Mouse (Mus musculus): ENCODE measurements at regions not wholly inside any gene's neighbourhood (a gene's known extent, or its start where the extent isn't known, plus 50 kb on each side); places are given as distances from the start of the nearest gene placed in this dataset.
"Not testable (repeated sequence)": the region's sequence is repeated elsewhere in the genome, so short reads cannot be mapped to it uniquely, and the experiment has no call there.

DNA sequence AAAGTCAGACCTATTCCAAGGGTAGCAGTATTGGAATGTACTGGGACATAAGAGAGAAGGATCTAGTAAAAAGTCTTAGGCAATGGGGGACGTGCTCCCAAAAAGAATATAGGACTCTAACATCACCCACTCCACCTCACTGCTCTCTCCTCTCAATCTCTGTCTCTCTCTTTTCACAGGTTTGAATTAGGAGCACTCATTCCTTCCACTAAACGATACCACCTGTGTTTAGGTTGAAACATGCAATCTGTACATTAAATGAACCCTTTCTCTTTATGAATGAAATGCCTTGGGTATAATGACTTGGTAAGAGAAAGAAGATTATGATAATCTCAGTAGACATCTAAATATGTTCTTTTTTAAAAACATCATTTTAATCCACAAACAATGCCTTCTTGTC lies 129.4 kb downstream of the Zpld1 start:
- in situ Hi-C loops (cut with MboI, MseI), result no loop called here

DNA sequence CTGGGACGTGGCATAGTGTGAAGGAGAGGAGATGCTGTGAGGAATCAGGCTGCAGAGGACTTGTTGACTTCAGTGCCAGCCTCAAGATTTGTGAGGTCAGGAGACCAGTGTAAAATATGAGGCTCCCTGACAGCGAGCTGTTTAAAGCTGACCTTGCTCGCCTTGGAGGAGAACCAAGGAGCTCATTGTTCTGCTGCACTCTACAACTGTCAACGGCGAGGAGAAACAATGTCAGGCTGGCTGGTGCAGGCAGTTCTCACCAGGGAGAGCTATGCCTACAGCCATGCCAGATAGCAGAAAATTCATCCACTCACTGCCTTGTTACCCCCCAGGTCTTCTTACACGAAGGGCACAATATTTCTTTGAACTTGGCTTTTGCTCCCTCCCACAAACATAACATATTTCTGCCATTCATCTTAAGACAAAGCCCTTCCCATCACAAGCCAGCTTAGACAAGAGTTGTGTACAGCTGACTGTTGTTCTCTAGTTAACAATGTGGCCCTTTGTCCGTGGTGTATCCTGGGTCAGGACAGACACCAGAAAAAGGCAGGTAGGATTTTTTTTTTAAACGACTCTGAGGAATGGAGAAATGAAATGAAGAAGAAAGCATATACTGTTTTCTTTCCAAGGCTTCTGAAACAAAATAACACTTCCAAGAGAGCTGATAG lies 131.5 kb downstream of the Zpld1 start:
- in situ Hi-C loops (cut with MboI, MseI), result no loop called here

DNA sequence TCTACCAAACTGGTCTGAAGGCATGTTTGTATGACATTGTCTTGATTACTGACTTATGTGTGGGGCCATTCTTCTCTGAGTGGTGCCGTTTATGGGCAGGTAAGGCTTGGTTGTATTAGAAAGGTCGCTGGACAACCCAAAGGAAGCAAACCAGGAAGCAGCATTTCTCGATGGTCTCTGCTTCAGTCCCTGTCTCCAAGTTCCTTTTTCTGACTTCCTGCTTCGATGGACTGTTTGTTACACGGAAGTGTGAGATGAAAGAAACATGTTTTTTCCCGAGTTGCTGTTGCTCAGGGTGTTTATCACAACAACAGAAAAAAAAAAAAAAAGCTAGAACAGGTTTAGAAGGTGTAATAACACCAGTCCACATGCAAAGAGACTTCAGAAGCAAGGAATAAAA lies 134.9 kb downstream of the Zpld1 start:
- in situ Hi-C loops (cut with MboI, MseI), result no loop called here

DNA sequence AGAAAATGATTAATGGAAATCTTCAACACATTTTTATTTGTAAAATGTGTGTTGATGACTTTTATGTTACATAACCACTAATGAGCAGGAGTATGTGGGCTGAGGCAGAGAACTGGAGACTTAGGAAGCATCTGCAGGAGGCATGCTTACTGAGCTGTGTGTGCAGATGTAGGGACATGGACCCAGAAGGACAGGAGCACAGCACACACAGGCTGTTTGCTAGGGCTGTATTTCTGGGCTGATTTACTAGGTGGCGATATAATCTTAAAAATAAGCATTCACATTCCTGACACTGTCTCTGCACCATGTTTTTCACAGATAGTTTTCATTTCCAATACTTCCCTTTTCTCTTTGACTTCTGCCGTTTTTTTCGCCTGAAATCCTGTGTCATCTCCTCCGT lies 146.1 kb downstream of the Zpld1 start:
- in situ Hi-C loops (cut with MboI, MseI), result no loop called here

DNA sequence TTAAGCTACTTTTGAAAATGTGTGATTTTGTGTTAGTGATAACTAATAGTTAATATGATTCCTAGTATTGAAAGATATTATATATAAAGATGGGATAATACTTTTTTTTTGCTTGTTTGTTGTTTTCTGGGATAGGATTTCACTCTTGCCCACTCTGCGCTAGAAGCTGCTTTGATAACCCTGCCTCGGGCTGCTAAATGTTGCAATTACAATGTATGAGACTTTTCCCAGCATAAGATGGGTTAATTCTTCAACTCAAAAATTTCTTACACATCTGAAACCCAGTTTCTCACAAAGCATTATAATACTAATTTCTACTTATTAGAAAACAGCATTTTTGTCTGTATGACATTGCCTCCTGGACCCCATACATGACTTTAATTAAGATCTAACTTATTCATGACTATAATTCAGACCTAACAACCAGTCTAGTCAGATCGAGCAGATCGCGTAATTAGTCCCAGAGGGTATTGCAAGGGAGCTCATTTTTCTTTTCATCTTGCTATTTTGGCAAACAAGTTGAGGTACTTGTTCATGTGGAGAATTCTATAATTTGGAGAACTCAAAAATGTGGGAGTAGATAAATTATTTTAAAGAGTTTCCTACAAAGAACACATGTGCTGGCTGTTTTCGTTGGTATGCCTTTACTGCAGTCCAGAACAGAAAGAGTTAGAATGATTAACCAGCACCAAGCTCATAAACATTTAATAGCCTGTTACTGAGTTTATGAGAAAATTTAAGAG lies 155.2 kb downstream of the Zpld1 start:
- in situ Hi-C loops (cut with MboI, MseI), result loop anchor here (10.0 to 25.0 kb wide), 2 partner anchors 482 to 720 kb away; no protein-coding TSS in a partner anchor

DNA sequence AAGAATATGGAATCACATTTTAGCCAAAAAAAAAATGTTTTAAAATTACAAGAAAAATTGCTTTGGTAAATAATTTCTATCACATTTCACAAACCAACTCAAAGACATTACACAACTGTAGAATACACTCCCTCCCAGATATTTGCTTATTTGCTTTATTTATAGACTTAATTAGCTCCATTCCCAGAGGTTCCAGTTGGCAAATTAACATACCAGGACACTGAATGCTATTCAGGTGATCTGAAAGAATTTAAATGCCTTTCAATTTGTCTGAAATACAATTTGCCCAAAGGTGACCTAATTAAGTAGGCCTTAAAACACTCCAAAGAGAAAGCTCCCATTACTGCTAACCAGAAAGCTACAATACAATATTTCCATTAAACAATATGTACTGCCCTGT lies 162.8 kb downstream of the Zpld1 start:
- in situ Hi-C loops (cut with MboI, MseI), result loop anchor here (25.0 kb wide), 1 partner anchor 727 kb away; no protein-coding TSS in a partner anchor

DNA sequence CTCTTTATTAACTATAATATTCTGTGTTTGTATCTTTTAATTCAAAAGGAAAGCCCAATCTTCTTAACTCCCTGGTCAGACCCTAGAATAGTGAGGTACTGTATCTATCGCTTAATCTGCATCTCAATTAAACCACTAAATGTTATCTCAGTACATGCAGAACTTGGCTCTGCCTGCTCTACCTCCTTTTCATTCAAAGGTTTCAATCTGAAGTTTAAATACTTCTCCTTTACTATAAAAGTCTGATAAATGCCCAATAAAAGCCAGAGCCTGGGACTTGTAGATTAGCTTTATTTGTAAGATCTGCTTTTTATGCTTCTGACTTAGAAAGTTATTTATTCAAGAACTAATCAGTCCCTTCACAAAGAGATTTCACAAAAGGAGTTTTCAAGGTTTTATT lies 200.1 kb downstream of the Zpld1 start:
- in situ Hi-C loops (cut with MboI, MseI), result no loop called here

DNA sequence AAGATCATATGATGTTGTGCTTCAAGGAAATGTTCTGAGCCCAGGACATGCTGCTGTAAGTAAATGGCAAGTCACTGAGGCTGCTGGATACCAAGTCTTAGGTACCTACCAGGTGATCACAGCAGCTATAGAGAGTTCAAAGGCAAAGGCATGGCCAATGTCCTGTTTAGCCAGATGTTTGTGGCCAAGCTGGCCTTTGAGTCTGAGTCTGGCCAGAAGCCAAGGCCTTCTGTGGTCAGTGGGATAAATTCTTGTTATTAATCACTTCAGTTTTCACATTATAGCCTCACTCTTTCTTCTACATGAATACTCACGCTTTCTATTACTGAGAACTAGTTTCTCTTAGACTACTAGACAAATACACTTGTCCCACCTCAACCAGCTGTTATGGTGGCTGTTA lies 210.3 kb downstream of the Zpld1 start:
- in situ Hi-C loops (cut with MboI, MseI), result no loop called here

DNA sequence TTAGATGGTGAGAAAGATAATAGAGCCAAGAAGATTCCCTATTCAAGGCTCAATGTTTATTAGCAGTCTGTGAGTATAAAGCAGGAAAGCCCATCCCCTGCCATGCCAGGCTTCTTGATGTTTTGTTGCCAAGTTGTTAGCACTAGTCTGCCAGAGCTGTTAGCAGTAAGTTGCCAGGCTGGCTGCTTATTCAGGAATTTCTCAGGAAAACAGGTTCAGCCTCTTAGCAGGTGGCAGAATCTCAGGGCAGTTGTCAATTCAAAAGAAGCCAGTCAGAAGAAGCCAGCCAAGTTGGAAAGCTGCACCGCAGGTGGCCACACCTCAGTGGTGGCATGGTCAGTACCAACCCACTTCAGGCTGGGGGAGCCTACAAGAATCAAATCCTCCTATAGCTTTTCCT lies 221.6 kb downstream of the Zpld1 start:
- in situ Hi-C loops (cut with MboI, MseI), result no loop called here

DNA sequence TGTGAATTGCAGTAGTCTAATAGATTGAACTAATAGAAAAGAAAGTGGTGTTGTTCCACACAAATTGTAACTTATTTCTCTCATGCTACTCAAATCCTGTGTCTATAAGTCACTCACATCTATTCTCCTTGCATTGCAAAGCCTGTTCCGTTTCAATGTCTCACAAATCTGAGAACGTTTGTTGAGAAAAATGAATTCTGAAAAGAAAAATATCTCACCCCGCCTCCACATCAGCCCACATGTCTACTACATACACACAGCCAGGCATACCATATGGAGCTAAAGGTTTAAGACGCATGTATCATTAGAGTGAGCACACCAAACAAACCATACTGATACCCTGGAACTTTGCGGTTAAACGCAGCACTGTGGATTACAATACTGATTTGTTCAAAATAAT lies 258.0 kb downstream of the Zpld1 start:
- in situ Hi-C loops (cut with MboI, MseI), result no loop called here

DNA sequence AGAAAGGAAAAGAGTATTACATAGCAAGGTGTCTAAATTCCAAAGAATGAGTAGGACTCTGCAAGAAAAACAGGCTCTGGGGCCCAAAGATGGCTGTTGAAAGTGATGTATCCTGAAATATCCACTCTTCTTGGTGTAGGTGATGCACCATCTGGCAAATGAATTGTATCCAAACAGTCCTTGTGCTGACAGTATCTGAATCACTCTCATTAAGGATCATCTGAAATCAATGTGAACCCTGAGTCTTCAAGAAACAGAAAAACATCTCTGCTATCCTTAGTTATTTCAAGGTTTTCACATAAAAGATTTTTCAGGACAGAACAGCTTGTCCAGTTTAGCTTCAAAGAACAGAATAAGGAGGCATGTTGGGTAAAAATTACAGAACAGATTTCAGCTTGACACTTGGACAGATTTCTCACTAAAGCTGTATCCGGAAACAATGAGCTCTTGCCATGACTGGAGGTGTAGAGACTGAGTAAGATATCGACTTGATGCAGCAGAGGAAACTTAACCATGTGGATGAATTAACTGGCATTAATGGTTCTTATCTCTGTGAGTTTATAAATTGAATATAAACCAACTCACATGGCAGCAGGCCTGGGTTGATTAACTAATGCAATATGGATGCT lies 296.0 kb downstream of the Zpld1 start:
- in situ Hi-C loops (cut with MboI, MseI), result no loop called here

DNA sequence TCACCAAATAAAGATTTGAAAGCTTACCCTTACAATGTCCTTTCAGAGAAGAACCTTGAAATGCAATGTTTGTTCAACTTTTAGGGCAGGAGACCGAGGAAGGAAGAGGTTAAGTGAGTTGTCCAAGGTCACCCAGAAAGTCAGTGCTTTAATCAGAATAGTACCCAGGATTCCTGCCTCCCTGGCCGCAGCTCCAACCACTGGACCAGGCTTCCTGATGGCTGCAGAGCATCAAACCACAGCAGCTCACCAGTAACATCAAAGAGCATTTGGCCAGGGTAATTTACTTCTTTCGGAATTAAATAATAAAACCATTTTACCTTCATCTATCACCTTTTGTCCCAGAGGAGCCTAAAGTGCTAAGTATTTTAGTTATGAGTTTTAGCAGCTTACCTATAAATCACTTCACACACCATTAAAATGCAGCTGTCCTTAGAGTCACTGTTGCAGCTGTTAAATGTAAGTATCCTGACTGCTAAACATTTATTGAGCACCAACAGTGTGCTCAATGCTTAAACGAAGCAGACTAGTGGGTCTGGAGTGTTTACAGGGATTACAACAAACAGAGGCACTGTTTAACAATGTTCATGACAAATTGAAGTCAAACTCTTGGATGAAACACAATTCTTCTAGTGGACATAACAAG lies 306.1 kb downstream of the Zpld1 start:
- in situ Hi-C loops (cut with MboI, MseI), result no loop called here

DNA sequence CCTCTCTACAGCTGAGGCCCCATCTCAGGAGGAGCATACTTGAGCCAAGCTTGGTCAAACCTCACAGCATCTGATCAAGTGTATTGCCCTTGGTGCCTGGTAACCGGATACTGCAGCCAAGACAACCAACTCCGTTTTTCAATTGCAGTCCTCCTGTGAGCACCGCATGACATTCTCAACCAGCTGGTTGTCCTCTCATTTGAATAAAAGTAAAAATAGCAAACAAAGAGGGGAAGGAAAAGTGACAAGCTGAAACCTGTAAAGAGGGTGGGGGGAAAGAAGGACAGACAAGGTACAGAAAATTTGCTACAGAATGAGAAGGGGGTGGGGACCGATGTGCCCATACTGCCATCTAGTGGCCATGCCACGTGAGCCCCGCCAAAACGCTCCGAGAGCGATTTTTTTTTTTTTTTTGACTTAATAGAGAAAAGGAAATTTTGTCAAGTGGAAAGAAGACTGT lies 314.0 kb downstream of the Zpld1 start:
- in situ Hi-C loops (cut with MboI, MseI), result no loop called here

DNA sequence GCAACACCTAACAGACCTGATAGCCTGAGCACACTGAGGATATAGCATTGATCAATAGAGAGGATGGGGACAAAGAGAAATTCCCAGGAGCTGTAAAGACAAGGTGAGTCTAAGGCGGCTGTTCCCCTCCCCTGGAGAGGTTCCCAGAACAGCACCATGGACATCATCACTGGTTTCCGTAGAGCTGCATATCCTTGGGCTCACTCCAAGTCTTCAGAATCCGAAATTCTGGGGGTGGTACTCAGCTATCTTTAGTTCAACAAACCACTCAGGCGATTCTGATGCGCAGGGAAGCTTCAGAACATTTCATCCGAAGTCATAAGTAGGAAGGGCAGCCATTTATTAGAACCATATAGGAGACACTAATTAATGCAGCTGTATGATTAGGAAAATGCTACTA lies 327.4 kb downstream of the Zpld1 start:
- in situ Hi-C loops (cut with MboI, MseI), result no loop called here

DNA sequence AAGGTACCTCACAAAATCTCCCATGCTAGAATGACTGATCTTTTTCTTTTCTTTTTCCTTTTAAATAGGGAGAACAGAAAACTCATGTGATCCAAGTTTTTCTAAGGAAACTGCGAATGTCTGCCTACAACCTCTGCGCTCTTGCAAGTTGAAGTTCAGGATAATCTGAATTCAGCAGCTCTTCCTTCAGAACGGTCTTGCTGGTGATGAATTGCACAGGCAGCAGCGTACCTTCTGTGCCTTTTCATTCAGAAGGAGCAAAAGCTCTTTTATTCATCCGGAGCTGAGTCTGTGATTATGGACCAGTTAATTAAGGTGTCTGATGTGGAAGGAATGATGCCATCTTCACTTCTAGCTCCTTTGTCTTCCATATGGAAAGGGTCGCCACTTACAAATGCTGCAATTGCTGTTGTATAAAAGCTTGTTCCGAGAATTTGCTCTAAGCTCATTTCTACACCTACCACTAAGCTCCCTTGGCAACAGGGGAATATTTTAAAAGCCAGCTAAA lies 353.9 kb downstream of the Zpld1 start:
- in situ Hi-C loops (cut with MboI, MseI), result no loop called here

DNA sequence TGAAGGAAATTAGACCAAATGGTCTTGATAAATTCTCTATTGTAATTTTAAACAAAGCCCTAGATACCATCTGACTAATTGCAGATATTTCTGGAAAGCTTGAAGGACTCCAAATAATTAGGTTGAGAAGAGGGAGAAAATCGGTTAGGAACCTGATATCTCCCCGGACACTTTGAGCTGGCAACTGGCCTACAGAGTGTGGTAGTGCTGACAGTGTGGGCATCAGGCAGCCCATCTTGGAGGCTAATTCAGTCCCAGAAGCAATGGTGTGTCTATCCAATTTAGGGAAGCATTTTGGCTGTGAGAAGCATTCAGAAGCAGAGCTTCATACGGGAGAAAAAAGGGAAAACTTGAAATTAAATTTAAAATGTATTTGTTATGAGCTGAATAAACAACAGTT lies 369.5 kb downstream of the Zpld1 start:
- in situ Hi-C loops (cut with MboI, MseI), result no loop called here

DNA sequence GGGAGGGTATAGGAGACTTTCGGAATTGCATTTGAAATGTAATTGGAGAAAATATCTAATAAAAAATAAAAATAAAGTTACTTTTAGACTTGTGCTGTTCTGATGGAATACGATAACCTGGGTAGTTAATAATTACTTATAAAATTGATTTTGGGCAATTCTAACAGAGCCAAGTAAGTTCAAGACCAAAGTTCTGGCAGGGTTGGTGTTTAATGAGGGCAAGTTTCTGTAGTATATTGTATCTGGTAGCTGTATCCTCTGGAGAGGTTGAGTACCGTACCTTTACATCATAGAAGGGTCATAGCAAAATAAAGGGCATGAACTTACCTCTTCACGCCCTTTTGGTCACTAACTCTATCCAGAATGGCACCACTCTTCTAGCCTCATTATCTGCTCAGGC lies 394.9 kb downstream of the Zpld1 start:
- in situ Hi-C loops (cut with MboI, MseI), result no loop called here

DNA sequence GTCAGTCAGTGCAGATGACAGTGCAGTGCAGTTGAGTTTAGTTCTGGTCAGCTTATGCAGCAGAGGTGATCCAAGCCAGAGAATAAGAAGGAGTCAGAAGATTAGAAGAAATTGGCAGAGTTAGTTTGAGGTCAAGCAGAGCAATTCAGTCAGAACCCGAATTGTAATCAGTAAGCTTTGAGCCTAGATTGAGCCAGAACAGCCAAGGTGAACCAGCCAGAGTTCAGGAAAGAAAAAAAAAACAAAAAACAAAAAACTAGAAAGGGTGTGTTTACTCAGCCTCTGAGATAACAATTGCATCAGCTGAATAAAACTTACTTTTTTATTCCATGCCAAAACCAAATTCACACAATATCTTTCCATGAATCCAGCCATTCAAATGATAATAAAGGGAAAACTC lies 396.3 kb downstream of the Zpld1 start:
- in situ Hi-C loops (cut with MboI, MseI), result no loop called here

DNA sequence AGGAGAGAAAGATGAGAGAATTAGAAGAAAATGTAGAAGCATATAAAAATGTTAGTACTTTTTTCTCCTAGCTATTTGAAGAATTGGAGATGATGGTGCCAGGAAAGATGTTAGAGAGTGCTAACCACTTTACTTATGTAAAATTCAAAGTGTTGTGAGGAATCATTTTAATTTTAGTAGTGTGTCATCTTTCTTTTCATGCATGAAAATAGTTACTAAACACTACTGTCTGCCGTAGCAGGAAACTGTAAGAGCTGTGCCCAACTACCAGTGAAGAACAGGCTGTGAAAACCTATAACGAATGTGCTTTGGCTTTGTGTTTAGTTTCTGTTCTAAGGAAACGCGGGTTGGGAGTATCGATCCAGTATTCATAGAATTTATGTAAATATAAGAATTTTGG lies 403.1 kb downstream of the Zpld1 start:
- in situ Hi-C loops (cut with MboI, MseI), result no loop called here

DNA sequence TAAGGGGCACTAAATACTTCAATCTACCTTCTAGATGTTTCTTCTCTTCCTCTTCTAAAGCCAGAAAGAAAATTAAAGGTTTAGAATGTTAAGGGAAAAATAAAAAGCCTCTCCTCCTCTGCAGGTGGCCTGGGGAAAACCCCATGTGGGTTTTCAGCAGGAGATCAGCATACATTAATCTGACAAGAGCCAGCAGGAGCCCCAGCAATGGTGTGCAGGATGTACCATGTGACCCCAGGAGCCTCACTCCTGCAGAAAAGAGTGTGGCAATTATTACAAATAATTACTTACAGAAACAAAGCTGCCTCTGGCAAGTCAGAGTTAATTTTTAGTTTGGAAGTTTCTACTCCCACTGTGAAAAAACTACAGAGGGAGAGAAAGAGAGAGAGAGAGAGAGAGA lies 440.4 kb downstream of the Zpld1 start:
- in situ Hi-C loops (cut with MboI, MseI), result no loop called here

DNA sequence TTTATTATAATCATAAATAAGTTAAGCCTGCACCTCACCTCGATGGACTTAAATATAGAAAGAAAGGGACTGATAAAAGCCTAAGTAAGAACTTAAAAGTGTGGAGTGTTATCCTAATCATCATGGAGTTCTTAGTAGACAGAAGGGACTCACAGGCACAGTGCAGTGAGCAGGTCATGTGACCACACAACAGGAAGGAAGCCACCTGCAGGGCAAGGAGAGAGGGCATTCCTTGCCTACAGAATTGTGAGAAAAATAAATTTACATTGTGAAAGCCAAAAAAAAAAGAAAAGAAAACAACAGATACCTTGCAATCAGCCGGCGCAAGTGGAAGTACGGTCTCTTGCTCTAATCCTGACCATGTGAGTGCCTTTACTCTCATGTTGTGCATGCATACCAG lies 454.8 kb downstream of the Zpld1 start:
- in situ Hi-C loops (cut with MboI, MseI), result not testable (repeated sequence)

All from T-helper 1 cell (primary cell).